Mouse (Mus musculus): ENCODE results near the gene Cdh4.

The Cdh4 gene

GRCm38 (mm10) chr2:179600347-179600746 lies 158.1 kb downstream of the Cdh4 start:
- no peak for DNase-seq

DNA sequence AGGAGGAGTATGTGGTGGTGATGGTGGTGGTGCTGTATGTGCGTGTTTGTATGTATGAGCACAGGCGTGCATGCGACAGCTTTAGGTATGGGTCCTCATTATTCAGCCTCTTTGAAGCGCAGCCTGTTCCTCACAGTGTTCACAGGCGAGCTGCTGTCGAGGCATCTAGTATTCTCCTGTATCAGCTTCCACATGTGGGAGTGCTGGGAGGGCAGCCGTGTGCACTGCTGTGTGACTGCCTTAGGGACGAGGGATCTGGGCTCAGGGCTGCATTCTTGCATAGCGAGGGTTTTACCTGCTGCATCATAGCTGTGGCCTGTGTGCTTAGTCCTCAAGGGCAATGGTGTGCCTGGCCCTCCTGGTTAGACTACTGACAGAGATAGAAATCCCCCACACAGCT lies 158.9 kb downstream of the Cdh4 start:
- no peak for DNase-seq

- DNase-seq = no peak
These were observed 162.5 kb downstream of the Cdh4 start for GRCm38 (mm10) chr2:179604746-179605145.

- no peak for DNase-seq
These were observed 163.0 kb downstream of the Cdh4 start for GRCm38 (mm10) chr2:179605255-179605654.

DNA sequence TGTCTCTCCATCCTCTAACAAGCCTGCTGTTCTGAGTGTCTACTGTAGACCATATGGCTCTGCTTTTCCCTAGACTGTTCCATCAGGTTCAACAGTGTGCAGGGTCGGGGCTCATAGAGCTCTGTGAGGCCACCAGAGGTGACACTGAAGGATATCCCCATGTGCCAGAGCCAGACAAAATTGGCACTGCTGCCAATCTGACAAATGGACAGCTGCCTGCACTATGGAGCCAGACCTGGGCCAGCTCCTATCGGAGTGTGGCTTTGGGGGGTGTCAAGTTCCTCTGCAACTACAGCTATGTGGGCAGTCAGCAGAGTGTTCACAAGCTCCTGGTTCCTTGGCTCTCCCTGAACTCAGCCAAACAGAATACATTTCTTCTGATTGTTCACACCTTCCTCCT lies 164.1 kb downstream of the Cdh4 start:
- no peak for DNase-seq

DNA sequence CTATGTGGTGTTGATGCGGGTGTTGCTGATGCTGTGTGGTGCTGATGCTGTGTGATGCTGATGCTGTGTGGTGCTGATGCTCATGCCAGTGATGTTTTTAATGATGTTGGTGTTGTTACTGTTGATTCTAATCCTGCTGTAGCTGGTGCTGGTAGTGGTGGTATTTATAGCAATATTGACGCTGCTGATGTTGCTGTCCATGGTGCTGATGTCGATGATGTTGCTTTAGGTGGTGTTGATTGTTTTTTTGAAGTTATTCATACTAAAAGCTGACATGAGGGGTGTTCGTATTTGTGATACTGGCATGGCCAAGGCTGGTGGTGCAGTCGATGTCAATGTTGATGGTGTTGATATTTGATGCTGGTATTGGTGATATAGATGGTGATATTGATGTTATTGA lies 173.7 kb downstream of the Cdh4 start:
- peak; percentile 61 for DNase-seq

DNA sequence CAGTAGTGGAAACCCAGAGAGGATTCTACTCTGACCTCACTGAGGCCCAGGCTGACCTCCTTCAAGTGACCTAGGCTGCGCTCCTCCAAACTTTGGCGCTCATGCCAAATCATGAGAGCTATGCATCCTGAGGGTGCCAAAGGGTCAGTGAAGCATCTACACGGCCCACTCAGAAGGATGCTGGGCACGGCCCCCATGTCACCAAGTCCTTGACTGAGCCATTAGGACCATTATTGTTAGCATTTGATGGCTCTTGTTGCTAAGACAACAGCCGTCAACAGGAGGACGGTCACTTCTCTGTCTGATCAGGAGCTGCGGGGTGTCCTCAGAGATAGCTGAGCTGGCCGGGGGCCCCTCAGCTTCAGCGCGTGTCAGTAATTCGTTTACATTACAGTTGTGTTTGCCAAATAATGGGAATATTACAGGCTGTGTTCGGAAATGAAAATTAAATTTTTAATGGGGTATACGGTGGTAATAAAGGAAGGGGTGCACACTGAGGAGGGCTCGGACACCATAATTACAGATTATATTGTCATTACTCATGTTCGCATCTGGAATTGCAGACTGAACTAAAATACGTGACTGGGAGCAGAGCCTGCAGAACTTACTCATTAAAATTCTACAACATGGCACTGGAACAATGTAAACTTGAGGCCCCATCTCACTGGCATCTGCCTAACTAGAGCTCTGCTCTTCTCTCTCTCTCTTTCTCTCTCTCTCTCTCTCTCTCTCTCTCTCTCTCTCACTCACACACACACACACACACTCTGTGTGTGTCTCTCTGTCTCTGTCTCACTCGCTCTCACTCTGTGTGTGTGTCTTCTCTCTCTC lies 181.6 kb downstream of the Cdh4 start:
- peak; percentile 77 for DNase-seq

- no peak for DNase-seq
These were observed 185.3 kb downstream of the Cdh4 start for GRCm38 (mm10) chr2:179627563-179627962.

DNA sequence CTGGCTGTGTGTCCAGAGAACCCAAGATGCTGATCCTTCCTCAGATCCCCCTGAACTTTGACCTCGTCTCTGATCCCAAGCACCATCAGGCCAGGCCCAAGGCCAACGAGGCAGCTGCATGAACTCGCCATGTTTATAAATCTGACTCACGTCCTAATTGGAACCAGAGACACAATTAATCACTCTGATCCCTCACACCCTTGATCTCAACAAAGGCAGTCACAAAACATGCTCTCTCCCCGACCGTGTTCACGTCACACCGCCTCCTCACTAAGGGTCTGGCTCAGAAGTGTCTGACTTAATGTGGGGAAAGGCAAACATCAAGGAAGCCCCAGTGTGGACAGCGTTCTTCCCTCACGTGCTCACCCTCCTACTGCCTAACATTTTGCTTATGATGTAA lies 188.5 kb downstream of the Cdh4 start:
- DNase-seq = no peak

DNA sequence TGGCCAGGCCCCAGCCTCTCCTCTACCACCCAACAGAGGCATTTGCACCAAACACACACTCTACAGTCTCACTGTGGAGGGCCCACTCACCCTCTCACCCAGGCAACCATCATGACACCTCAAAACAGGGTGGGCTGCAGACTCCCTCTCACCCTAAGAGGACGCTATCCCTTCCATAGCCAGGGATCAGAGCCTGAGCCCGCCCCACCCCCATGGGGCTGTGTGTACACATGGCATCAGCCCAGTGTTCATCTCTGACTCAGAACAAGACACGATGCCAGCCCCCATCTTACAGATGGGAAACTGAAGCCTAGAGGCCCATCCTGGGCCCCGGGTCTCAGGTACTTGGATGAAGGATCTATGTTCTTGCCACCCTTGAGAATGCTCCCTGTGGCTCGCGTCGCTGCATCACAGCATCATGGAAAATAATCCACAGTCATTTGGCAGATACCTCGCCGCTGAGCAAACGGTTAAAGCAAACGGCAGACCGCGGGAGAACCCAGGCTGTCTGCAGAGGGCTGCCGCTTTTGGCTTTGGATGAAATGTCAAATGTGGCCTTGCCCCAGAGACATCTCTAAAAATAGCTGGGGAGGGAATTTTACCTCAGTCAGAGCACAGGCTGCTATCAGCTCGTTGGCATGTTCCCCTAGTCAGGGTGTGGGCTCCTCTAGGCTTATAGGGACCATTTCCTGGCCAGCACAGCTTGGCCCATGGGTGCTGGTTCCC lies 198.5 kb downstream of the Cdh4 start:
- DNase-seq = no peak

DNA sequence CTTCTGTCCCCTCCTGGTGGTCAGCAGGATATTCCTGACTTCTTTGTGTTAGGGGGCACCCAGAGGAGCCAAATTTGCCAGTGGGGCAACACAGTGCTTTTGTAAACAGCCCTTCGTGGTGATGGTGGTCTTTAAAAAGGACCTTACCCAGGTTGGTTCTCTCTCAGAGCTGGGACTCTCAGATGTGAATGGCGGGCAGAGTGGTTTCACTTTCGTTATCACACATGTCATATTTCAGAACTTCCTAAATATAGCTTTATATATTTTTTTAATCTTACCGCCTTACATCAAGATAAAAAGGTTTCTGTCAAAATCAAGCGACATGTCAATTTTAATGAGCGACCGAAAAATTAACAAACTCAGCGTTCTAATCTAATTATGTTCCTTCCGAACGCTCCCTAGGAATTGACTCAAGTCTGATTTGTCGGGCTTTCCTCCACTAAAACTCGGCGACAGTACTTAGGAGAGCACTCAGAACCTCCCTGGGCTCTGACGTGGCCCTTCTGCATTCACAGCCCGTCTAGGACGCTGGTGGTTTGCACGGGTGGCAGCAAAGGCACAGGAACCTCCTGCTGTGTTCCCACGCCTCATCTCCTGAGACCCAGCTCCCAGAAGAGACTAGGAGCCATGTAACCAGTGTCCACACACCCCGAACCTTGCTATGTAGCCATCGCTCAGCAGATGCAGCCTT lies 206.5 kb downstream of the Cdh4 start:
- DNase-seq = peak; percentile 63

DNA sequence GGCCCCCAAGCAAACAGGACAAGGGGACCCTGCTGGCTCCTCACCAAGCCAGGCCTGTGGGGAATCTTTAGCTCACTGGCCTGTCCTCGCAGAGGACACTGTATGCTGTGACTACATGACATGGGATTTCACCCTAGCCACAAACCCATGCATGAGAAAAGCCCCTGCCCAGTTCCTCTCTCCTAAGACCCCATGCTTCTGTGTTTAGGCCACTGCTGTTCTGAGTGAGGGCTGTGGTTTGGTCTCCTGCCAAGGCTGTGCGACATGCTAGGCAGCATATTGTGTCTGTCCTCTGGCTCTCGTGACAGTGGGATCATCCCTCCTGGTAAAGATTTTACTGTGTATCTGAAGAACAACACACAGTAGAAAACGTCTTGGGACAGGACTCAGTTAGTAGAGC lies 207.1 kb downstream of the Cdh4 start:
- peak; percentile 65 for DNase-seq

DNA sequence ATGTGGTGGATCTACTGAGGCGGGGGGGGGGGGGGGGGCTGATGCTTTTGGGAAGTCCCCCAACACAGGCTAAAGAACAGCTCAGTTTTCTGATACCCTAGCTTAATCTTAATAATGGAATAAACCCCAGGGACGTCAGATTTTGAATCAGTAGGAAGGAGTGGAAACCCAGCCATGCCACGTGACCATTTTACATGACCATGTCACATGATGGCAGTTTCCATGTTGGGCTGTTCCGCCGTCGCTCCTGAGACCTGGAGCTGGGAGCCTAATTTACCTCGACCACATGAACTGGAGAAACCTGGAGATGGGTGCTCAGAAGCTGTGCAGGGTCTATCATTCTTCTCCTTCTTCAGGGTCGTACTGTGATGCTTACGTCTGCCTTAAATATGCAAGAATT lies 207.9 kb downstream of the Cdh4 start:
- DNase-seq = no peak

GRCm38 (mm10) chr2:179655506-179655905 lies 213.3 kb downstream of the Cdh4 start:
- no peak for DNase-seq

DNA sequence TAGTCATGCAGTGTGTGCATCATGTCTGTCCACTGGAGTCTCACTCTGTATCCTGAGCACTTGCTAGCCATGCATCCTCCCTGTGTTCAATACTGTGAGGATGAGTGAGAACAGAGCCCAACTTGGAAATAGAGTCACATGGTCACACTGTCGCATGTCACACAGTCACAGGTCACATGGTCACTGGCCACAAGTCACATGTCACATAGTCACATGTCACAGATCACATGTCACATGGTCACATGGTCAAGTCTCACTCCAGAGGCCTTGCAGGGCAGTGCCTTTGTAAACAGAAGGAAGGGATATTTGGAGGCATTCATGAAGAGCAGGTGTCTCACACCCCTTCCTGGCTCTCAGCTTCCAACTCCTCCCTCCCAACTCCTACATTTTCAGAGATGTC lies 217.0 kb downstream of the Cdh4 start:
- DNase-seq = no peak

DNA sequence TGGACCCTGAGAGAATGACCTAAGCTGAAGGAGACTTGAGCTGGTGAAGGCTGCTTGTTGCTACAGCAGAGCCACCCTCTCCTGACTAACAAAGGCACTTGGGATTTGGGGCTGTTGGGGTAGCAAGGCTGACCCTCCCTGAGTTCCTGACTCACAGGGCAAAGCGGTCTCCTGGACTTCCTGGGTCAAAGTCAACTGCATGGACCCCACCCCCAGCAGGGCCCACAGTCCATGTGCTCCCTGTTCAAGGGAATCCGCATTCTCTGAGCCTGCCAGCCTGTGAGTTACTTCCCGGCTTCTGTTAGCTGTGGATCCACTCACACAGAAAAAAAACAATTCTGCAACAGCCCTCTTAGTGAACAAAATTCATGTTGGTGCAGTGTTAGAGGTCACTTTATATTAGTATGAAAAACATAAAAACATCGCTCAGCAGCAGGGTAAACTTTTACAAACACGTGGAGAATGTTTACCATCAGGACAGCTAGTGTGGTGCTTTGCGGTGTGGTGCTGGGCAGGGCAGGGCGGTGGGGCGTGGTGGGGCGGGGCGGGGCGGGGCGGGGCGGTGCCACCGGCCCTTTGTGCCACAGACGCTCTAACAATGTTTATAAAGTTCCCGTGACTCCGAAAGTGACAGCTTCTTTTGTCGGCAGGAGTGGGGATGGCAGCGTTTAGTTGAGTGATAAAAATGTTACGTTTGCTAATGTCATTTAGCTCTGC lies 219.9 kb downstream of the Cdh4 start:
- DNase-seq = no peak

DNA sequence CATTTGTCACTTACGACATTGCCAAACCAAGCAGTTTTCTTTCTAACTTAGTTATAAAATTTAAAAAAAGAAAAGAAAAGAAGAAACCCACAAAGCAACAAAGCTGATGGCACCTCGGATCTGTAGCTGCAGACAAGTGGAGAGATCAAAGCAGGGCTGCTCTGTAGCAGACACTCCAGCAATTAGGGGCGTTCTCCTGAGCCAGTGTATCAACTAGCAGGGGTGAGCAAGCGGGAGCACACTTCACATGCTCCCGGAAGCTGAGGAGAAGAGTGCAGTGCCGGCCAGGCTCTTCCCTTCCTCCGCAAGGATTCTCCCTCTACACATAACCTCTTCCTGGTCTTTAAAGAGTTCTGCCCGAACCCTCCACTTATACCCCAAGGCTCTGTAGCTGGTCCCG lies 220.5 kb downstream of the Cdh4 start:
- peak; percentile 30 for DNase-seq

GRCm38 (mm10) chr2:179663652-179664051 lies 221.4 kb downstream of the Cdh4 start:
- peak; percentile 41 for DNase-seq

DNA sequence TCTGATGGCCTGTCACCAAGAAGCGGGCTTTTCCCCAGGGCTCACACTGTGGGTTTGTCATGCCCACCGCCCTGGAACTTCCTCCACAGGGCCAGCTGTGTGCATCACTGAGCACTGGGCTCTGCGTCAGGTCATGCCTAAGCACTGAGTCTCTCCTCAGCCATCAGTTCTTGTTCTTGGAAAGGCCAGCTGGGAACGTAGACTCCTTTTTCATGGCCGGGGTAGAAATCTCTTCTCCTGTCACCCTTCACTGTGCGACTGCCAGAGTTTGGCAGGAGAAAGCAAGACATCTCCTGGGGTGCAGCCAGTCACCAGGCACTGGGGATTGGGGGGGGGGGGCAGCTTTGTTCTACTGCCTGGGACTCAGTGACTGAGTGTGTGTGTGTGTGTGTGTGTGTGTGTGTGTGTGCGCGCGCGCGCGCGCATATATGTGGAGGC lies 222.0 kb downstream of the Cdh4 start:
- DNase-seq = peak; percentile 41

- no peak for DNase-seq
These were observed 228.5 kb downstream of the Cdh4 start for GRCm38 (mm10) chr2:179670689-179671088.

DNA sequence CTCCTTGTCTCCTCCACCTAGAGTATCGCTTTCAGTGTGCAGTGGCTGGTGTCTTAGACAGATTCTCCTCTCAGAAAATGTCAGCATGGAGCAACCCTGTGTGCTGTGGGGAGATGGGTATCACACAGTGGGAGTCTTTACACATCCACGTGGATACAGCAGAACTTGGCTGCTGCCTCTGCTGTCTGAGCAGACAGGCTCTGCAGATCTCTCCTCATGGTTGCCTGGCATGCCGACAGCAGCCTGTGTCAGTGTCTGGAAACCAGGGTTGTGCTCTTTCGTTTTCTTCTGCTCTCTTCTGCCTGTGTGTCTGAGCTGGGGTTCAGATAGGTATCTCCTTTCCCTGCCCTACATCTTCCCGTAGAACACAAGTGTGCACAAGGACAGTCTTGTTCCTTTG lies 237.6 kb downstream of the Cdh4 start:
- DNase-seq = no peak

- peak; percentile 53 for DNase-seq
These were observed 239.2 kb downstream of the Cdh4 start for GRCm38 (mm10) chr2:179681386-179681785.

GRCm38 (mm10) chr2:179687243-179687681 lies 245.0 kb downstream of the Cdh4 start:
- DNase-seq = peak; percentile 45
